Mouse (Mus musculus) liver, adult 10 weeks (tissue): Measurements from ENCODE around the gene Selp. TPM values are rescaled to one million over a fixed set of nuclear protein-coding genes. Genes with fewer than 3 reads are reported as not detected.

Experiments used
- polyA plus RNA-seq: library from polyadenylated mRNA; stranded (reverse); fragments of 350-450 nt; fragmentation: Illumina TruSeq; extraction: RNeasy Lipid Tissue Mini Kit (QIAGEN cat#74804); gene quantifications from one replicate; pipeline ENCODE4 v1.2.3, GENCODE M21; 2014; ENCODE audit warnings: low read depth, low replicate concordance

Gene Selp
- polyA plus RNA-seq = 0.69 TPM

DNA sequence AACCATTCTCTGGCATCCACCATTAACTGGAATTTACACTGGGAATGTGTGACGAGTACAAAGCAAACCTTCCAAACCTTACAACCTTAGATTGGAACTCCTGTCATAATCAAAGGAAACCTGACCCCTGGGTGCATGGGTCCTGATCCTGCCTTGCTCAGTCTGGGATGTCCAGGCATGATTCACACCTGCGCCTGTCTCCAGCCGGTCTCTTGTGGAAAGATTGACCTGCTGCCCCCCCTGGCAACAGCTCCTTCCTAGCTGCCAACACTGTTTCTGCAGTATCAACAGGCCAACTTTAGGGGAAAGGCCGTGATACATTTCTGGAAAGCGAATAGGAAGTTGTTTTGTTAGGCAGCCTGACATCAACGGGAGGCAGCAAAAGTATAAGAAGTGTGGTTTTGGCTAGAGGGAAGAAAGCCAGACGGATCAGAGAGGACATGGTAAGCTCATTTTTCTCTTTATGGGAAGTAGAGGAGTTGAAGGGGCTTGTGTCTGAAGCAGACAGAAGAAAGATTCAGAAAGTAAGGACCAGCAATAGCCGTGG, at the start of gene Selp:
Gene Selp (plus strand): TSS at position 318 of the 547 bp plus-strand sequence.

DNA sequence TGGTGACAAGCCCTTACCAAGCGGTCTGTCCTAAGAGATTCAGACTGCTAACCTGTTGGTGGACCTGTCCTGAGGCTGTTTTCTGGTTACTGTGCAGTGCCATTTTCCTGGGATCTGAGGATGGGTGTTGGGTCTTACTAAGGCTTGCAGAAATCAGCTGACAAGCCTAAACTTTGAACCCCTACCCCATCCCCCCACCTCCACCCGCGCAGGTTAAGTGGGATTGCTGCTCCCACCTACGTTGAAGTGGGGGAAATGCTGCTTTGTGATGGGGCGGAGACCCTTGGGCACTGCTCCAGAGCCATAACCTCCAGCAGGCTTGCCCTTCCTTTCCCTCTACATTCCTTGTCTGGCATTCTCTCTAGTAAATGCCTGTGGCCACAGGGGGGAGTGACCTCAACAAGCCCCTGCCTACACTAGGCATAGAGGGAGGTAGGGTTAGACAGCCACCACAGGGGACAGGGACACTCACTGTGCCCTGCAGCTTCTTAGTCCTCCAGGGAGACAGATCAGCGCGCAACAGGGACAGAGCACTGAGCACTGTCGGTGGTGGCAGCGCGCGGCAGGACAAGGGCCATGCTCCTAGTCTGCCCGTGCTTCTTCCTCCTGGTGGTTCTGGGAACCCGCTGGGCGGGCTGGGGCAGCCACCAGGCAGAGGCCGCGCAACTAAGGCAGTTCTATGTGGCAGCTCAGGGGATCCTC, 36.5 kb downstream of the Selp start, which contains the start of gene F5:
Gene F5 (plus strand): TSS at position 452 of the 702 bp plus-strand sequence.

Other genes starting within 250 kb of the Selp start
- 23.0 TPM for gene Scyl3, start 186.2 kb upstream of the Selp start, polyA plus RNA-seq
- 0.77 TPM for gene BC055324, start 120.5 kb upstream of the Selp start, polyA plus RNA-seq
- 6.5 TPM for gene Mettl18, start 120.4 kb upstream of the Selp start, polyA plus RNA-seq
- 0.16 TPM for gene Sele, start 67.0 kb upstream of the Selp start, polyA plus RNA-seq
- 3.3 TPM for gene Sell, start 53.3 kb upstream of the Selp start, polyA plus RNA-seq
- 208 TPM for gene F5, start 36.6 kb downstream of the Selp start, polyA plus RNA-seq
- 158 TPM for gene Slc19a2, start 133.8 kb downstream of the Selp start, polyA plus RNA-seq
- 10.3 TPM for gene Ccdc181, start 160.3 kb downstream of the Selp start, polyA plus RNA-seq
- 10.6 TPM for gene Nme7, start 188.9 kb downstream of the Selp start, polyA plus RNA-seq
- gene Blzf1, start 192.2 kb downstream of the Selp start, polyA plus RNA-seq = 15.4 TPM